Mouse (Mus musculus): ENCODE measurements around the gene Rdh16f1. TPM values are rescaled to one million over a fixed set of nuclear protein-coding genes. Genes with fewer than 3 reads are reported as not detected.

Rdh16f1 gene
- polyA plus RNA-seq, 1 experiment from 2014 or later = not detected

DNA sequence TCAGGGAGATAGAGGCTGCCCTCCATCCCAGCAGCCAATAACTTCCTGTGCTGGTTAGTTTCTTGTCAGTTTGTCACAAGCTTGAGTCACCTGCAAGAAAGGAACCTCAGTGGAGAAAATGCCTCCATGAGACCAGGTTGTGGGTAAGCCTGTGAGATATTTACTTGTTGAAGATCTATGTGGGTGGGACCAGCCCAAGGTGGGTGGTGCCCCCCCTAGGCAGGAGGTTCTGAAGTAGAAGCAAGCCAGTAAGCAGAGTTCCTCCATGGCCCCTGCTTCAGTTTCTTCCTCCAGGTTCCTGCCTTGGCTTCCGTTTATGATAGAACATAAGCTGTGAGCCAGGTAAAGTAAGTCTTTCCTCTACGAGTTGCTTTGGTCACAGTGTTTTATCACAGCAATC lies 23.3 kb upstream of the Rdh16f1 start:
- no peak overlapping the region for H3K4me3 ChIP-seq
- no peaks in the 10 kb centered on the region for H3K27me3 ChIP-seq

DNA sequence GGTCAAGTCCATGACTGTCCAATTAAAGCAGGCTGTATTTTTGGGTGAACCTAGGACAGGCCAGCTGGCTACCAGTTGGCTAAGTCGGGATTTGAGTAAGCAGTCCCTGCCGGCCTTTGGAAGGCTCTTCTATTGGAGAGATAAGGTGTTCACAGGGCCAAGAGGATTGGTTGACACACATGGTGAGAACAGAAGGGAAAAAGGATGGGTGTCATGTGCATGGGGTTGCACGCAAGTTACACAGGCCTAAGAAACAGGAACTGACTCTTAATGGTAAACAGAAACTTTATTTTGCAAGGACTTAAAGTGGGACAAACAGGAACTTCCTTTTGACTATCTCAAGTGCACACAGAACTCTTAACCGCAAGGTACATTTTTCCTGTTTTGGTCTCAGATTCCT lies 22.7 kb upstream of the Rdh16f1 start:
- peaks cover 7% of the 10 kb centered on the region for H3K36me3 ChIP-seq
- no peak overlapping the region for H3K9ac ChIP-seq
- no peak overlapping the region for H3K27ac ChIP-seq (replicated peaks)
- no peaks in the 10 kb centered on the region for H3K9me3 ChIP-seq
- H3K4me1 ChIP-seq (replicated peaks) = peaks cover 21% of the 10 kb centered on the region
- no peak for ATAC-seq (ENCODE audit: low FRiP score, low read depth)
- WGBS = 81% methylated on average over 4 of the region's 4 CpGs
- no peak overlapping the region for H3K4me2 ChIP-seq
- no peaks in the 10 kb centered on the region for H3K27me3 ChIP-seq
- no peak overlapping the region for H3K4me3 ChIP-seq

More for the DNA sequence above, 23.3 kb upstream of the Rdh16f1 start:
- H3K4me2 ChIP-seq = no peak overlapping the region
- peaks cover under 1% of the 10 kb centered on the region; the same call in 1 of the 2 replicates for H3K36me3 ChIP-seq
- no peaks in the 10 kb centered on the region for H3K9me3 ChIP-seq
- peaks cover 24% of the 10 kb centered on the region for H3K4me1 ChIP-seq (replicated peaks)
- 91% methylated on average over 2 of the region's 2 CpGs for WGBS
- ATAC-seq (ENCODE audit: low FRiP score, low read depth) = no peak
- H3K9ac ChIP-seq = no peak overlapping the region
- no peak overlapping the region for H3K27ac ChIP-seq (replicated peaks)

DNA sequence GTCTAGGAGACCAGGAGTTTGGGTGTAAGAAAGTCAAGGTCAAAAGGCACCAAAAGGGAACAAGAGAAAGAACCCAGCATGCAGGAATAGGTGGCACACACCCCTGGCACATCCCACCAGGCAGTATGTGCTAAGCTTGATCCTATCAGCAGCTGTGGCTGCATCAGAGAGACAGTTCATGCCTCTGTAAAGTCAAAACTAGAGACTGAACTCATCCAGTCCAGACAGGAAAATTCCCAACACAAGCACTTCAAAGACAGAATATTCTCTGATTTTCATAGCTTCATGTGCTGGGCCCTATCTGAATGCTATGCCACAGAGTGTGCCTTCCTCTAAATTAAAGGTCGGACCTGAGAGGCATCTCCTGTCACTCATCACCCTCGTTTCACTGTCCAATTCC lies 22.0 kb upstream of the Rdh16f1 start:
- H3K4me1 ChIP-seq (replicated peaks) = peaks cover 21% of the 10 kb centered on the region
- no peak for ATAC-seq (ENCODE audit: low FRiP score, low read depth)
- 22% methylated on average over 2 of the region's 2 CpGs for WGBS
- peaks cover 13% of the 10 kb centered on the region for H3K36me3 ChIP-seq
- H3K4me3 ChIP-seq = no peak overlapping the region
- H3K9me3 ChIP-seq = no peaks in the 10 kb centered on the region
- H3K9ac ChIP-seq = no peak overlapping the region
- no peak overlapping the region for H3K27ac ChIP-seq (replicated peaks)
- H3K4me2 ChIP-seq = no peak overlapping the region
- H3K27me3 ChIP-seq = no peaks in the 10 kb centered on the region

DNA sequence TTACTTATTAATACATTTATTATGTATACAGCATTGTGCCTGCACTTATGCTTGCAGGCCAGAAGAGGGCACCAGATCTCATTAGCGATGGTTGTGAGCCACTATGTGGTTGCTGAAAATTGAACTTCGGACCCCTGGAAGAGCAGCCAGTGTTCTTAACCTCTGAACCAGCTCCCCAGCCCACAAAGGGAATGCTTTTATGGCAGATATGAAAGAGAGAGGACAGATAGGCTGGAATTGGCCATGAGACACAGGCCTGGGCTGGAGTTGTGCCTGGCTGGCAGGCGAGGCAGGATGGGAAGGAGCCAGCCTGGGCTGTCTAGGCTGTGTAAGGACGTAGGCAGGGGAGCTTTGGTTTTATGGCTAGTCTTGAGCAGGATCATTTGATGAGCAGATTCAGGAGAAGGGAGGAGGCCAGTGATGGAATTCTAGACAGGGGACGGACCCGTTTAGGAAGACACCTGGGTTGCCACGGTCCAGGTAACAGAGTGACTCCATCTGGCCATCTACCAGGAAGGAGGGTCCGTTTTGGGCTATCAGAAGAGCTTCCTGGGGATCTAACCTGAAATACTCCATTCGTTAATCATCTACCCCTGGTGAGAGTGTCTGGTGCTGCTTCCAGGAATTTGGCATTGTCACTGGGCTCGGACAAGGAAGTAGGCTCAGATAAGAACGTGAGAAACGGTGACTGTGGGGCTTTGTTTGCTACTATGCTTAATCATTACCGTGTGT lies 21.3 kb upstream of the Rdh16f1 start:
- no peak overlapping the region for H3K27ac ChIP-seq (replicated peaks)
- H3K4me1 ChIP-seq (replicated peaks) = peaks cover 21% of the 10 kb centered on the region
- no peak overlapping the region for H3K9ac ChIP-seq
- H3K27me3 ChIP-seq = no peaks in the 10 kb centered on the region
- no peak for ATAC-seq (ENCODE audit: low FRiP score, low read depth)
- H3K4me3 ChIP-seq = peak overlapping the region; percentile 96; the same call in 1 of the 2 replicates
- no peaks in the 10 kb centered on the region for H3K9me3 ChIP-seq
- WGBS = 52% methylated on average over 13 of the region's 13 CpGs
- H3K36me3 ChIP-seq = peaks cover 21% of the 10 kb centered on the region
- H3K4me2 ChIP-seq = peak overlapping the region; percentile 75

DNA sequence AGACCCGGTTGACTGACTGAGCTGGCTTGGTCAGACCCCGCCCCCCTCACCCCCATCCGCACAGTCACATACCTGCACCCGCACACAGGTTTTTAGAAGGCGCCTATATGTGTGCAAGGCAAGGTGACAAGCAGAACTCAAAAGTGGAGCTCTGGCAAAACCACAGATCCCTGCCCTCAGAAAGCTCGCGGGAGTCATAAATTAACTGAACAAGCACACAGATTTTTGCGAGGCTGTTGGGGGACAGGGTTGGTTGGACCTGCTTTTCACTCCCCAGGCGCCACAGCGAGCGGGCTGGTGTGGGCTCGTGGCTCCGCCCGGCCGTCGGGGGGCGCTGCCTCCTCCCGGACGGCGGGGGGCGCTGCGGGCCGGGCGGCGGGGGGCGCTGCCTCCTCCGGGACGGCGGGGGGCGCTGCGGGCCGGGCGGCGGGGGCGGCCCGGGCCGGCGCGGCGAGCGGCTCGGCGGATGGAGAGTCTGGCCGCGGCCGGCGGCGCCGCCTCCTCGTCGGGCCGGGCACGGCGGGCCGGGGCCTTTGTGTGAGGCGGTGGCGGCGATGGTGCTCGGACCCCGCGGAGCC lies 20.4 kb upstream of the Rdh16f1 start, which contains the start of gene Zbtb39:
Gene Zbtb39 (plus strand): TSS at position 456 of the 578 bp plus-strand sequence.
- peak within 1 kb of the TSS; percentile 96 for H3K4me3 ChIP-seq
- H3K9ac ChIP-seq = peak within 1 kb of the TSS; percentile 97
- WGBS = 3% methylated on average over 16 of the region's 61 CpGs
- ATAC-seq (ENCODE audit: low FRiP score, low read depth) = peak; percentile 82
- peaks cover 29% of the 10 kb centered on the region for H3K36me3 ChIP-seq
- H3K4me2 ChIP-seq = peak within 1 kb of the TSS; percentile 75
- peaks cover 21% of the 10 kb centered on the region for H3K4me1 ChIP-seq (replicated peaks)
- no peaks in the 10 kb centered on the region for H3K9me3 ChIP-seq
- peak within 1 kb of the TSS; percentile 86 for H3K27ac ChIP-seq (replicated peaks)
- H3K27me3 ChIP-seq = no peaks in the 10 kb centered on the region

DNA sequence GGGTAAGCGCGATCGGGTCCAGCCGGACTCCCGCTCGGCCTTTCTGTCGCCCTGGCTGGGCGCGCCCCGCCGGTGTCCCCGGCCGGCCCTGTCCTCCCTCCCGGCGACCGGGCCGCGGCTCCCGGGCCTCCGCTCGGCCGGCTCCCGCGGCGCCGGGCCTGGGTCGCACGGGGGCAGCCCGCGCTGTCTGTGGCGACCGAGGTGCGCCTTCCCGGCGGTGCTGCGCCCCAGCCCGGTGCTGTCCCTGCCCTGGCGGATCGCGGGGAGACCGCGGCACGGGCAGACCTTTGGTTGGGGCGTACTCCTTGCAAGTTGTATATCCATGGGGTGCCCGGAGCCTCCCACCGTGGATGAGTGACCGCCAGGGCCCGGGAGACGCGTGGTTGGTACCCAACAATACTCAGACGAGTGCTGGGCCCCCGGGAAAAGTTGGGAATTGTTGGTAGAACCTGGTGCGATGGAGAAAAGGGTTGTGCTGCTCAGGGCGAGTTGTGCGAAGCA lies 19.9 kb upstream of the Rdh16f1 start:
- H3K9ac ChIP-seq = peak overlapping the region; percentile 97
- WGBS = under 1% methylated on average over 45 of the region's 55 CpGs

DNA sequence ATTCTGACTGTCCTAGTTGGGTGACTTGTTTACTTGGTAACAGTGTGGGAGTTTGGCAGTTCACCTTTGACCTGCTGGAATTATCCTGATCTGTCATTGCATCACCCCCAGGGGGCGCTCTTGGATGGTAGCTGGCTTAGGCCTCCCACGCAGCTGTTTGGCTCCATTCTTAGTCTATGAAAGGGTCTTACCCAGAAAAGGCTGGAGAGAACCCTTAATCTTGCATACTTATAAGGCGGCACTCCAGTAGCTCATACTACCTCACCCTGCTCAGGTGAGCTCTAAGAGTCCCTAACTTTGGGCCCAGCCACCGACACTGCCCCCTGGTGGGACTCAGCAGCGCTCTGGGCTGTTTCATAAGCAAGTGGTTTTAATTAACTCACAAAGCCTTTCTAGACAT lies 14.9 kb upstream of the Rdh16f1 start:
- no peak overlapping the region for H3K9ac ChIP-seq
- peaks cover 18% of the 10 kb centered on the region for H3K4me1 ChIP-seq (replicated peaks)
- peaks cover 61% of the 10 kb centered on the region for H3K36me3 ChIP-seq
- ATAC-seq (ENCODE audit: low FRiP score, low read depth) = no peak
- 67% methylated on average over 5 of the region's 5 CpGs for WGBS
- no peaks in the 10 kb centered on the region for H3K9me3 ChIP-seq
- H3K4me2 ChIP-seq = no peak overlapping the region
- H3K4me3 ChIP-seq = no peak overlapping the region
- H3K27me3 ChIP-seq = no peaks in the 10 kb centered on the region
- no peak overlapping the region for H3K27ac ChIP-seq (replicated peaks)

More for the DNA sequence above, 19.9 kb upstream of the Rdh16f1 start:
- peak; percentile 63 for ATAC-seq (ENCODE audit: low FRiP score, low read depth)
- Histone ChIP-seq H3K4me2 (peak overlapping the region; percentile 75), H3K9me3 (no peaks in the 10 kb centered on the region), H3K27ac (replicated peaks) (peak overlapping the region; percentile 86), H3K4me3 (peak overlapping the region; percentile 96), H3K4me1 (replicated peaks) (peaks cover 21% of the 10 kb centered on the region), H3K36me3 (peaks cover 35% of the 10 kb centered on the region), H3K27me3 (no peaks in the 10 kb centered on the region)

DNA sequence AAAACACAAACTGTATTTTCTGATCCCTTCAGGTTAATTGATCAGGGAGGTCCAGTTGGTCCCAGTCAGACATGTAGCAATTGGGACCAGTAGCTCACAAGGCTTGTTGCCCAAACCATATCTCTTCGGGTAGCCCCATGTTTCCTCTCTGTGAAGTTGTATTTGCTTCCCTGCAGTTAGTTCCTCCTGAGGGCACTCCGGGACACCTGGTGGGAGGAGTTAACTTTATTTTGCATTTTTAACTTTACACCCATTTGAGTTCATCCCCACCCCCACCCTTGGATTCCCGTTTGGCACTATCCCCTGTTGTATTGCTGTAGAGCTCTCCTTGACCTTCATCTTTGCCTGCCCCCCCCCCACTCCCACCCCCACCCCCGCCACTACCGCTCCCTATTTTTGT lies 13.7 kb upstream of the Rdh16f1 start:
- no peaks in the 10 kb centered on the region for H3K27me3 ChIP-seq
- no peak overlapping the region for H3K4me3 ChIP-seq
- no peak overlapping the region for H3K4me2 ChIP-seq
- WGBS = 82% methylated on average over 5 of the region's 5 CpGs
- peaks cover 10% of the 10 kb centered on the region for H3K4me1 ChIP-seq (replicated peaks)
- H3K36me3 ChIP-seq = peaks cover 61% of the 10 kb centered on the region
- no peak for ATAC-seq (ENCODE audit: low FRiP score, low read depth)
- no peak overlapping the region for H3K9ac ChIP-seq
- no peaks in the 10 kb centered on the region for H3K9me3 ChIP-seq
- no peak overlapping the region for H3K27ac ChIP-seq (replicated peaks)

DNA sequence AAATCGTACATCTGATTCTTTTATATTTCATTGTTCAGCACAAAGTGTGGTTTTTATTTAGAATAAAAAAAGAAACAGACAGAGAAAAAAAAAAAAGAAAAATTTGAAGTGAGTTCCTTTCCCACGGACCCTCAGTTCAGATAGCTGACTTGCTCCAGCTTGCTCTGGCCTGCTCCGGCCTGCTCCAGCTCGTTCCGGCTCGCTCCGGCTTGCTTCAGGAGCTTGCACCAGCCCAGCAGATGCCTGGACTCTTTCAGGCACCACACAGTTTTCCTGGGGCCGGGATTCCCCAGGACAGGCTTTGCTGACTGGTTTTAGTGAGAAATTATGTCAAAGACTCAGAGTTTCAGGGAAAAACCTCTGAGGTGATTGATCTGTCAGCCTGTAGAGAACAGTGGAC lies 12.3 kb upstream of the Rdh16f1 start:
- H3K4me3 ChIP-seq = no peak overlapping the region
- H3K27ac ChIP-seq (replicated peaks) = no peak overlapping the region
- 95% methylated on average over 8 of the region's 8 CpGs for WGBS
- no peak overlapping the region for H3K4me2 ChIP-seq
- H3K4me1 ChIP-seq (replicated peaks) = 0 out of 2 replicates have a peak, but pooled peaks cover 6% of the 10 kb centered on the region
- H3K36me3 ChIP-seq = peaks cover 50% of the 10 kb centered on the region
- H3K9ac ChIP-seq = no peak overlapping the region
- no peaks in the 10 kb centered on the region for H3K9me3 ChIP-seq
- no peaks in the 10 kb centered on the region for H3K27me3 ChIP-seq
- ATAC-seq (ENCODE audit: low FRiP score, low read depth) = no peak

DNA sequence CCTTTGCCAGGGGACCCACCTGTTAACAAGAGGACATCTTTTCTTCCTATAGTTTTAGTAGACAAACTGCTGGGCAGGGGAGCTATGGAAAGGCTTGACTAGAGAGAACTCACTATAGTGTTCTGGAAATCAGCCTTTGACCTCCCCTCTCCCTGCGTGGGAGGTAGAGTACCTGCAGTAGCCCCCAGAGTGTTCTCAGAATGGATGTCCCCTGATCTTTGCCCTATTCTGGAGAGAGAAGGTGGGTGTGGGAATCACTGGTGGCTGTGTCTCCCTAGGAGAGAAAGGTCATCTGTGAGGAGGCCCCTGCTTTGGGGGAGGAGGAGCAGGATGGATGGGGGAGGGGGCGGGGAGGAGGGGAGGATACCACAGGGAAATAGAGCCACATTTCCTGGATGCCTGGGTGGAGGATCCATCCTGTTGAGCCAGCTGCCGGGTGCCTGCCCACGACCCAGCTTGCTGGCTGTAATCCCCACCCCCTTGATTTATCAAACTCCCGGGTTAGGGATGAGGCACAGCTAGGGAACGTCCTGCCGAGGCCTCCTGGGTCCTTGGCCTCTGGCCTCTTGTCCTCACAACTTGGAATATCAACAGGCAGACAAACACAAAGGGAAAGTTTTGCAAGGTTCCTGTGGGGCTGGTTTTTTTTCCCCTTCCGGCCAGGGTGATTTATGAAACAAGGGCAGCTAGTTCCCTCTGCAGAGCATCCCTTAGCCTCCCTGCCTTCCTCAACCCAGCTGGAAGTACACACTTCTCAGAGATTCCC lies 10.6 kb upstream of the Rdh16f1 start:
- Histone ChIP-seq H3K9ac (no peak overlapping the region), H3K36me3 (peaks cover 33% of the 10 kb centered on the region), H3K4me1 (replicated peaks) (0 out of 2 replicates have a peak, but pooled peaks cover 6% of the 10 kb centered on the region), H3K27ac (replicated peaks) (no peak overlapping the region), H3K27me3 (no peaks in the 10 kb centered on the region), H3K9me3 (no peaks in the 10 kb centered on the region), H3K4me2 (no peak overlapping the region; the same call in 1 of the 2 replicates), H3K4me3 (no peak overlapping the region)
- WGBS = 11% methylated on average over 7 of the region's 8 CpGs
- no peak for ATAC-seq (ENCODE audit: low FRiP score, low read depth)

DNA sequence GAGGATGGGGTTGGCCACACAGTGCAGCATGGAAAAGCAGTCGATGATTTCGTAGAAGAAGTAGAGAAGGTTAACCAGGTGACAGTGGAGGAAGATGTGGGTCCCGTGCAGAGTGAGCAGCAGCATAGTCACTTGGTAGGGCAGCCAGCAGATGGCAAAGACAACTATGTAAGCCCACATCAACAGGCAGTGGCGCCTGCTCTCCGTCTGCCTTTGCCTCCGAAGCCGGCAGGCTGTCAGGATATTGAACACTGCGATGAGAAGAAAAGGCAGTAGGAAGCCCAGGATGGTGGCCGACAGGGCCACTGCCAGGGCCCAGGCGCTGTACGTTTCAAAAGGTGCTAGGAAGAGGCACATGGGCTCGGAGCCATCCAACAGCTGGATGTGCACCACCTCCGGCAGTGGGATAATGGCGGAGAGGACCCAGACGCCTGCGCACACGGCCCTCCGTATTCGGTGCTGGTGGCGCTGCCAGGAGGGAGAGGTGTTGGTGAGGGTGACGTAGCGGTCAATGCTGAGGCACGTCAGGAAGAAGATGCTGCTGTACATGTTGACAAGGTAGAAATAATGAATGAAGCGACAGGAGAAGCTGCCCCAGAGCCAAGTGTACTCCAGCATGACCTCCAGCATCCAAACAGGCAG lies 9.3 kb upstream of the Rdh16f1 start:
- peaks cover 22% of the 10 kb centered on the region for H3K36me3 ChIP-seq
- no peak overlapping the region for H3K27ac ChIP-seq (replicated peaks)
- no peaks in the 10 kb centered on the region for H3K27me3 ChIP-seq
- H3K4me2 ChIP-seq = peak overlapping the region; percentile 36
- H3K9me3 ChIP-seq = no peaks in the 10 kb centered on the region
- no peak overlapping the region for H3K9ac ChIP-seq
- ATAC-seq (ENCODE audit: low FRiP score, low read depth) = peak; percentile 59; the same call in 1 of the 2 replicates
- 0 out of 2 replicates have a peak, but pooled peaks cover 6% of the 10 kb centered on the region for H3K4me1 ChIP-seq (replicated peaks)
- WGBS = 52% methylated on average over 24 of the region's 24 CpGs
- peak overlapping the region; percentile 13 for H3K4me3 ChIP-seq
